Mouse (Mus musculus) left cerebral cortex, postnatal 25 days (tissue): ENCODE measurements at regions not wholly inside any gene's neighbourhood (a gene's known extent, or its start where the extent isn't known, plus 50 kb on each side); places are given as distances from the start of the nearest gene placed in this dataset.
A peak's percentile ranks its signal among the peaks of the same experiment; 100 is the strongest.
"Not testable (repeated sequence)": the region's sequence is repeated elsewhere in the genome, so short reads cannot be mapped to it uniquely, and the experiment has no call there.

Experiments used
- DNase-seq, 2 experiments: peaks; one replicate each; pipeline ENCODE4 v3.0.0; 2022; ENCODE audit warnings: low spot score in 2 of 2, mixed read lengths in 1 of 2
- intact Hi-C: fragments of 180-260 bp; cut with DNase I; formaldehyde crosslinking; loops from one replicate; pipeline ENCODE4 v1.15.1; 2025

DNA sequence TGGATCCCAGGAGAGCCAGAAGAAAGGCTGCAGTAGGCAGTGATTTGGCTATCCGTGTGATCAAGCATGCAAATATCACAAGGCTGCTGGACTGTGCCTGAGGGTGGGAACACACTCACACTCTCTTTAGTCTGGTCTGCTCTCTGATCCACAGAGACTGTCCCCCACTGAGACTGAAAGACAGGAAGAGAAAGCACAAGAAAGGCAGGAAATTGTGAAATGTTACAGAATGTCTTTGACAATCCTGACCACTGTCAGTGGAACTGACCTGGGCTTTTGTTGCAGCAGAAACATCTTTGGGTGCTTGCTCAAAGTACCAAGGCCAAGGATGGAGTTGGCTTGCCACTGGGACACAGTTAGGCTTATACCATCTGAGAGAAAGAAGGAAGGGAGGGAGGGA, 52.3 kb upstream of the Gpd2 start:
- intact Hi-C loops, result no loop called here
- no peak for DNase-seq

DNA sequence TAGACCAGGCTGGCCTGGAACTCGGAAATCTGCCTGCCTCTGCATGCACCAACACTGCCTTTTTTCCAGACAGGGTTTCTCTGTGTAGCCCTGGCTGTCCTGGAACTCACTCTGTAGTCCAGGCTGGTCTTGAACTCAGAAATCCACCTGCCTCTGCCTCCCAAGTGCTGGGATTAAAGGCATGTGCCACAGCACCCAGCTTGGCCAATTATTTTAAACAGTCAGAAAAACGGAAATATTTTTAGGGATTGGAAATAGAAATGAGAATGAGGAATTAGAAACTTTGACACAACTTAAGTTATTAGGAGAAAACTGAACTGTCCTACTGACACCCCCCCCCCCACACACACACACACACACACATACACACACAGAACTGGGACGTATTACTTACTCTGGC, 54.3 kb upstream of the Gpd2 start:
- DNase-seq, result not testable (repeated sequence)
- intact Hi-C loops, result loop anchor here (2.0 to 5.0 kb wide), 2 partner anchors 54 to 129 kb away; partner anchors contain the start of gene Gpd2

DNA sequence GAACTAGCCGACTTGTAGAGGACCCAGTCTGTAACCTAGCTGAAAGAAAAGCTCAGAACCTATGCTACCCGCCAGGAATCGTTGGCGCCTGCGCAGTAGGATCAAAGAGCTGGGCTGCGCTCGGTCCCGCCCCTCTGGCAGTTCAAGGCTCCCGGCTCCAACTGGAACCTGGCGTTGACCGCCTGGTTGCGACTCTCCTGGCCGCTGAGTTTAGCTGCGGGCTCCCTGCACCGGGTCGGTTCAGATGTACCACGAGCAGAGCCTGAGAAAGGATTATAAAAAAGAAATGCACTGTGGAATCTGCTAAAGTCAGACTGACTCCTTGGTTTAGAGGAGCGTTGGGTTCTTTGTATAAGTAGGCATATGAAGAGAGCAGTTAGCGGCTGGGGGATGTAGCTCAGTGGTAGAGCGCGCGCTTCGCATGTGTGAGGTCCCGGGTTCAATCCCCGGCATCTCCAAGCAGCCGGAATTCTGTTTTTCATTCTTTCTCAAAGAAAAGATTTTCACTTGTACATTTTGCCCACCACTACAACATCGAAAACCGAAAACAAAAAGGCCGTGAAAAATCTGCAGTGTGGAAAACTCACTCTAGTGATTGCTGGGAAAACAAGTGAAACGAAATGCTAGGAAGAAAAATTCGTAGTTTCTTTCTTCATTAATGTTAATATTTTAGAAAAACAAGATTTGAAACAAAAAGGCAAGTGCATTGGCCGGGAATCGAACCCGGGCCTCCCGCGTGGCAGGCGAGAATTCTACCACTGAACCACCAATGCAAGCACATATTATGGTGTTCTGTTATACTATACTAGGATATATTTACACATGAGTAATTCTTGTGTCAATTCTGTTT, 55.5 kb upstream of the Gpd2 start:
- intact Hi-C loops, result loop anchor here (1.0 to 5.0 kb wide), 3 partner anchors 55 to 130 kb away; partner anchors contain the start of gene Gpd2

DNA sequence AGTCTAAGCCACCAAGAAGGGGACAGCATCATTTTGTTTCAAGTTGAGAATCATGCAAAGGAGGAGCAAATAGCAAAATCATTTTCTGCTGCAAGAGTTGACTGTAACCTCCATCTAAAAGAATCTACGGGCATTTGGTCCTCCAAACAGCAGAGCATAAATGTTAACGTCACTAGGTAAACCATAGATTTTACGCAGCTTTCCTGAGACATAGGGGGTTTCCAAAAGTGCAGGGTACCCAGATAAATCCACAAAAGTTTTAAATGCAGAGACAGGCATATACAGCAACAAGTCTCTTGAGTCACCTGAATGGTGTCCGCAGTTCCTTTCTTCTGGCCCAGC, 56.1 kb upstream of the Gpd2 start:
- no peak for DNase-seq
- intact Hi-C loops, result loop anchor here (1.0 to 5.0 kb wide), 2 partner anchors 64 to 131 kb away; no protein-coding TSS in a partner anchor

More for the DNA sequence above, 55.5 kb upstream of the Gpd2 start:
- peak; percentile 95 to 97 for DNase-seq

DNA sequence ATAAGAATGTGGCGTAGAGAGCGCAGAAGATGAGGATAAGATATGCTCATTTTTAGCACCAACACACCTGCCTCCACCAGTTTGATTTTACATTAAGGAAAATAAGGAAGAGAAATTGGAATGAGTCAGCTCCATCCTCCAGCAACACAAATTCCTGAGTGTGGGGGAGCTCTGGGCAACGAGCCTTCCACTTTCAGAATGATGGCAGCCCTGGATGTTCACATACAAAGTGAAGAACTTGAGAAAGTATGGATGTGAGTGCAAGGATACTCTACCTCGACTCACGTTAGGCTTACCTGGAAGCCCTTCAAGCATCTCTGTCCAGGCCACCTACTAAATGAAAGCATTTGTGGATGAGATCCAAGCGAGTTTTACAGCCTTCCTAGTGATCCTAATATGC, 54.3 kb upstream of the Nr4a2 start:
- intact Hi-C loops, result loop anchor here (5.0 kb wide), 1 partner anchor 41 kb away; no protein-coding TSS in a partner anchor
- DNase-seq, result peak; percentile 34 to 79

DNA sequence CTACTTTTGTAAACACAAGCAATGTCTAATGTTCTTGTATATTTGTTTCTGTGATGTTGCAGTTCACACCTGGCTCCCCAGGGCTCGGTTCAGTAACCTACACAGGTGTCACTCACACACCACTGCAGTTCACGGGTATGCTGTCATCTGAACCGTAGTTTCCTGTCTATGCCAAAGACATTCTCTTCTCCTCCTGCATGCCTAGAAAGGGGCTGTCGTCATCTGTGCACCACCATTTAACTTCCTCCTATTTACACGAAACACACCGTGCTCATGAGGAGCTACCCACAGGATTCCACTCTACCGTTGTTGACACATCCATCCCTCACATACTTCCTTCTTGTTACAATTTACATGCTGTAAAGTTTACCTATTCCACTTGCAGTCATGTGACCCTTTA, 52.7 kb upstream of the Nr4a2 start:
- intact Hi-C loops, result loop anchor here (5.0 kb wide), 1 partner anchor 39 kb away; no protein-coding TSS in a partner anchor
- DNase-seq, result no peak

DNA sequence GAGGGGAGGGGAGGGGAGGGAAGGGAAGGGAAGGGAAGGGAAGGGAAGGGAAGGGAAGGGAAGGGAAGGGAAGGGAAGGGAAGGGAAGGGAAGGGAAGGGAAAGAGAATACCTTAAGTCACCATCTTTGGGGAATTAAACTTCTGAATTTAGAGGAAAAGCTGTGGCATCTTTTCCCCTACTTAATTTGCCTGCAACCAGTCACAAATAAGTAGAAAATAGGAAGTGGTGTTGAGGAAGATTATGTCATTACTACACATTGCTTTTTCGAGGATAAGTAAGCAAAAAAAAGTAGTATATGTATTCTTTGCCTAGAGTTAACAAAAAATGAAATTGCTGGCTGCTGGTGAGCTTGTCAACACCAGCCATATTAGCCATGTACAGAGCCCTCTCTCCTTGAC, 51.4 kb upstream of the Nr4a2 start:
- intact Hi-C loops, result loop anchor here (5.0 kb wide), 1 partner anchor 38 kb away; no protein-coding TSS in a partner anchor
- DNase-seq, result no peak
